Mouse (Mus musculus) CH12F3 (cell line): ENCODE measurements around the gene Ahctf1.
"Not testable (repeated sequence)": the region's sequence is repeated elsewhere in the genome, so short reads cannot be mapped to it uniquely, and the experiment has no call there.

Experiments used
- in situ Hi-C: fragments of 300-500 bp; cut with MboI; formaldehyde crosslinking; loops from 2 replicates; pipeline ENCODE4 v1.14.3; 2020; ENCODE audit warnings: low sequenced_read_pairs

Gene Ahctf1

DNA sequence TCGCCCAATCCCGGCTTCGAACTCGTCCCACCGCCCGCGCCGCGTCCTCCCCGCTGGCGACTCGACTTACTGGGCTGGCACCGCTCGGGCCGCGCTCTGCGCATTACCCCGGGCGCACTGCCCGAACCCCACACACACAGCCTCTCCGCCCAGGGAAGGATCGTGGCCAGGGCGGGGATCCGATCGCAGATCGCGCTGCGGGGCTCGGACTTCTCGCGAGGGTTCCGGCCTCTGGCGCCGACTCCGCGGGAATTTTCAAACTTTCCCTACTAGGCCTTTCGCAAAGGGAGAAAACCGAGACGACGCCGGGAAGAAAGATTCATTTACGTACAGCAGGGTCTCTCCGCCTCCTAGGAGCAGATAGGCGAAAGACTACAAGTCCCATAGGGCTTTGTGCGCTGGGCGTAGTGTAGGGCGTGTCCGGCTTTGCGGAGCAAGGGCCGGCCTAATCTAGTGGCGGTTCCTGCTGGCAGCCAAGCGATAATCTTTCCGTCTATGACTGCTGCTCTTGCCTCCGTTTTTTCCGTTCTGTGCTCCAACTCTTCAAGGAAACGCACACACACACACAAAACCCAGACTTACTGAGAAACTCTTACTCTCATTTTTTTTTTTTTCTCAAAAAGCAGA is at the start of gene Ahctf1:
Gene Ahctf1, minus strand, starts transcription at position 168 of the 627 bp plus-strand sequence.
- in situ Hi-C loops = no loop called here

DNA sequence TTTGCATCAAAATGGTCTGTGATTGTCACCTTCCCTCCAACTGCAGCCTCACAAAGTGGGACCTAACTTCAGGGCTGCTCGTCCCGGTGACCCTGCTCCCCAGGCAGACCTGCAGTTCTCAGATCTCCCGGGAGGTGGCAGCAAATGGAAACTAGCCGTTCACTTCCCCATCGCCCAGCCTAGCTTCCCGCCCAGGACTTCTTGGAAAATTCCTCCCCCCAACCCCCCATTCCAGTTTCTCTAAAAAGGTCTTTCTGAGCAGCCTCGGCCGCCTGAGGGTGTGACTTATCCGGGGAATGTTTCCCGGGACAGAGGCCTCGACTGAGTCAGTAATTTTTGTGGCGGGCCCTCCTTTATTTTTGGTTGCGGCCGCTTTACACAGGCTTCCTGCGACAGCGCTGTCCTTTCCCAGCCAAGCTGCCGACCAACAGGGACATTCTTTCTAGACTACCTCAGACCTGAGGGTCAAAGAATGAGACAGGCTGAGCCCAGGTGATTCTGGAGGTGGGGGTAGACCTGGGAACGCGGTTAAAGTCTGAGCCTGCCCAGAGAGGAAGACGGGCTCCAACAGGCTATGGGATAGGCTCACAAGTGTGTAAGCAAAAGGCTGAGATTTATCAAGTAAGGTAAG is 44.4 kb upstream of the Ahctf1 start:
- in situ Hi-C loops = no loop called here

DNA sequence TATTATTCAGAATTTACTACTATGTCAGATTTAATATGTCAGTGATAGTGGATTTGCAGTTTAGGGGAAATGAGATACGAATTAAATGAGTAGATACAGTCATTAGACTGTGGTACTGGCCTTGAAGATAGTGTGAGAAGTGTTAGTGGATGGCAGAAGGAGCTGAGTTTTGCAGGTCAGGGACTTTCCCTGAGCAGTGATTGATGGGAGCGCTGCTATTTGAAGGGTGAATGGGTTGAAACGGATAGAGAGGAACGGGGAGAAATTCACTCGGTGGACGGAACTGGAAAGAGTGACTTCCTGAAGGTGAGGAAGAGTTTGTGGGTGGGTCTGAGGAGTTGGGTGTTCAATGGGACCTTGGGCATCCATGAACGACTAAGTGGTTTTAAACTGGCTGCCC is 43.7 kb upstream of the Ahctf1 start:
- in situ Hi-C loops = no loop called here

DNA sequence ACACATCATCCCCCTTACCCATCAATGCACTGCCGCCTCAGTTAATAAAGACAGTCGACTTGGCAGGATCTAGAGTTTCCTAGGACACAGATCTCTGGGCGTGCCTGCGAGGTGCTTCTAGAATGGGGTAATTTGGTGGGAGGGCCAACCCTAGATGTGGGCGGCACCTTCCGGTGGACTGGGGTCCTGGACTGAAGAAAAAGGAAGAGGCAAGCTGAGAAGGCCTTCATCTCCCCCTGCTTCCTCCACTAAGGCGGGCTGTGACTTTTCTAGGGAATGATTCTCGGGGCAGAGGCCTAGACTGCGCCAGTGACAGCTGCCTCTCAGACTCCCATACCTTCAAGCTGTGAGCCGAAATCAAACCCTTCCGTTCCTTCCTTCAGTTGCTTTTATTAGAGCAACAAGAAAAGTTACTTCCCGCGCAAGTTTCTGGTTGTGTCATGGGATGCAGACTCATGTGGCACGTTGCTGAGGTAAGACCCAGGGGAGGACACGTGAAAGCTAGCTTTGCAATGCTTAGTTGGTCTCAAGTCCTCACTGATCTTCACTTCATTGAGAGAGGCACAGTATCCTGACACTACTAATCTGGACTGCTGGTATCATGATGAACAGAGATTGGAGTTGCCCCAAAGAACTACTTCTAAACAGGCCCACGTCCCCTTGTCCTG is 42.5 kb upstream of the Ahctf1 start:
- in situ Hi-C loops = no loop called here

DNA sequence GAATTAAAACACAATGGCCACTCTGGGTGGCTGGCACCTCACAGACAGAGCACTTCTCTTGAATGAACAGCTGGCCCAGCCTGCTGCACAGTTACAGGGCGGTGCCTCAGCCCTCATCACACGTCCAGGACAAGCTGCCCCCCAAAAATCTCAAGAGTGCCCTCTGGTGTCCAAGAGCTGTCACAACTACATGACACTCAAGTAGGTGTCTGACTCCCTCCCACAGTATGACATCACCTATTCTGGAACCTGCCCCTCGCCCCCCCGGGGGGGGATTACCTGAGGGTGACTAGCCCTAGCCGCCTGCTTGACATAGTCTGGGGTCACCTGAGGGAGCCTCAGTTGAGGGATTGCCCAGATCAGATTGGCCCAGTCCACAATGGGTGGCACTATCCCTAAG is 41.4 kb upstream of the Ahctf1 start:
- in situ Hi-C loops = no loop called here

DNA sequence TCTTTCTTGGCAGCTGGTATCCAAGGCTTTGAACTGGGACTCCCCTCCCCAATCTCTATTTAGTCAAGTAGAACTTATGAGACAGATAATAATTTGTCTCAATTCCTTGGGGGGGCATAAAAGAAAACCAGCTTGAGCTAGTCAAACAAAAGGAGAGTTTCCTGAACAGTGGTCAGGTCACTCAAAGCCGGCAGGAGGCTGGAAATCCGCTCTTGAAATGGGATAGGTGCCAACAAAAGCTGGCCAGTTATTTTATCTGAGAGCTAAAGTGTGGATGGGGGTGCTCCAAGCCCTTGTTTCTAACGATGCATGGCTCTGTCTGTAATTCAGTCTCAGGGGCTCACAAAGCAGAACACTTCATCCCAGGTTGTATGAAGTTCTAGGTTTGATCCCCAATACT is 40.5 kb upstream of the Ahctf1 start:
- in situ Hi-C loops = no loop called here

DNA sequence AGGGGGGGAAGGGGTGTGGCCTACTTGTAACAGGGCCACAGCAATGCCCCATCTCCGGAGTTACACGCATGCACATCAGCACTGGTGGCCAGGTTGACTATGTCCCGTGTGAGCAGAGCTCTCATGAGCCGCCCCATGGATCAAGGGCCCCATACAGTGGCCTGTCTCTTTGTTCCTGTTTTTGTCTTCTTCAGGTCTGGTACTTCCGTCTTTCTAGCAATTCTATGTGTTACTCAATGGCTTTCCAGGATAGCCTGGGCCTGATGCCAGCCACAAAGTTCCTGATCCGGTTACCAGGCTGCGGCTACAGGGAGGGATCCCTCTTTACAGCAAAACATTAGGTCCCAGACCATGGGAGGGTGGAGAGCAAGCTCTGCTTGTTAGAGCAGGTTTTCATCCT is 39.1 kb upstream of the Ahctf1 start:
- in situ Hi-C loops = no loop called here

DNA sequence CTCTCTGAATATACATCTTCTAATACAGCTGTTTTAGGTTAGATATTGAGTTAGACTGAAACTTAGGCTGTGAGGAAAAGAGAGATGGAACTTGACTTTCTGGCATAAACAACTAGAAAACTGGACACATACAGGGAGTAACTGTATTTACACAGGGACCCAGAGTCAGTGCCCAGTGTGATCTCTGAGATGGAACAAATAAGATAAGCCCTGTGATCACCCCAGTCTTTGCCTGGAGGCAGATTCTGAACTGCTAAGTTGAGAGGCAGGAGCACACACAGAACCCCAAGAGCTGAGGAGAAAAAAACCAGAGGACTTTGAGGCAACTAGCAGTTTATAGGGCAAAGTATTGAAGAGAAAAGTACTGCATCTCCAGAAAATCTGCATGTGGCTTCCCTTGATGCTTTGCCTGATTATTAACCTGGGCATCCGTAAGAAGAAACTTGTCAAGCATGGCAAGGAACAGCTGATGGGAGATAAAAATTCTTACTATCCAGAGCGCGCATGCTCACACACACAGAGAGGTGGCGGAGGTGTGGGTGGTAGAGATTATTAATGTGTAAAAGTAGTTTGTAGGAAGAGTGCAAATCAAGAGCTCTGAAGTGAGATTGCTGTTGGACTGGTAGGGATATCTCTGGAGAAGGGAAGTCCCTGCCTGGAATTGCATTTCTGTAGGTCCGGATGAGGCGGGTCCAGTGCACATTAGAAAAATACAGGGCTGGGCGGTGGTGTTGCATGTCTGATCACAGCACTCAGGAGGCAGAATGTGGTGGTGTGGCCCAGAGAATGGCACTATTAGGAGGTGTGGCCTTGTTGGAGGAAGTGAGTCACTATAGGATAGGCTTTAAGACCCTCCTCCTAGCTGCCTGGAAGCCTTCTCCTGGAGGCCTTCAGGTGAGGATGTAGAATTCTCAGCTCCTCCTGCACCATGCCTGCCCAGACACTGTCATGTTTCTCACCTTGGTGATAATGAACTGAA is 33.2 kb upstream of the Ahctf1 start:
- in situ Hi-C loops = no loop called here

DNA sequence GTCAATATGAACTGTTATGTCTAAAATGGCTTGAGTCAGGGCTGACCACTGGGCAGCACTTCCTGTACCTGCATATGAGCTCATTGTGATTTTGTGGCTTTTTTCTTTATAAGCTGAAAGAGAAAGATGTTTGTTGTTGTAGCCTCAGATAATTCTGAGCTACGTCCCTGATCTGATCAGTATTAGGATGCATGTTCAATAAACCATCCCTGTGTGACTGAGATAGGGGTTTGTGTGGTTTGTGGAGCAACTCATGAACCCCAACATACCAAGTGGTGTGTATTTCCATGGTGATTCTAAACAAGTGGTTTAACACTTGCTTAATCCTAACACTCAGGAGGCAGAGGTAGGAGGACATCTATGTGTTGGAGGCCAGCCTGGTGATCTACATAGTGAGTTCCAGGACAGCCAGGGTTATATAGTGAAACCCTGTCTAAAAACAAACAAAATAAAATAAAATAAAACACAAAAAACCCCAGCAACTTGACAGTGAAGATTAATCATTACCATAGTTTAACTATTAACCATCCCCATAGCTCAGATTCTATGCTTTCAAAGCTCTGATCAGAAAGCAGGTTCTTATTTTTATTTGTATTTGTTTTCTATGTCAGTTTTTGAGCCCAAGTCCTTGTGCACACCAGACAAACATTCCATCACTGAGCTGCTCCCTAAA is 32.4 kb upstream of the Ahctf1 start:
- in situ Hi-C loops = no loop called here

DNA sequence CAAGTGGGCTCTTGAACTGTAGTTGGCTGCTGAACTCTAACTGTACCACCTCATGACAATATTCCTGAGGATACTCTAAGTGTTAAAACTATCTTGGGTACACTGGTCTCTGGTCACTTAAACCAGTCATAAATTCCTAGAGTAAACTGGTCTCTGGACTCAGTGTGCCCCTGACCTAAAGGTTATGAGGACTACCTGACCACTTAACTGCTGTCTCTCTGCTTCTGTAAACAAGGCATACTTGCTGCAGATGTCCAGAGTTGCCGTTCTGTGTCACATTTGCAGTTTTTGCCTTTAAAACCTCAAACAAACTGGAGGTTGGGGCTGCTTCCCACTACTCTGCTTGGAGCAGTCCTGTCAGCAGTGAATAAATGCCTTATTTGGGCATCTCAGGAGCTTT is 30.1 kb upstream of the Ahctf1 start:
- in situ Hi-C loops = no loop called here

DNA sequence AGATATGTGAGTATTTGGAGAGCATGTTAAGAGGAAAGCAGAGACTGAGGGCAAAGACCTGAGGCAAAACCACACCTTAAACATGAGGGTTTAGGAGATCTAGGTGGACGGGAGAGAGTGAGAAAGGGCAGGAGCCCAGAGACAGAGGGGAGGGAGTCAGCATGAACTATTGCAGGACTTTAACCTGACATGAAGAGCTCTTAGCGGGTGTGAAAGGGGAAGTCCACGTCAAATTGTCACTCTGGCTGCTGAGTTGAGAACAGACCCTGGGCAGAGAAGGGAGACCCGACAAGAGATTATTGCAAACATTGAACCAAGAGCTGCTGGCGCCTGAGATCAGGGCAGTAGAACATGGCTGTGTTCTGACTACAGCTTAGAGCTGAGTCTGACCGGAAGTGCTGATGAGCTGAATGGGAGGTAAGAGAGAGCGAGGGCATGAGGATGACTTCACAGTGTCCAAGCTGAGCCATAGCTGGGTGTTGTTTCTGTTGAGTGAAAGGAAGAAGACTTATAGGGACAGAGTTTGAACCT is 29.3 kb upstream of the Ahctf1 start:
- in situ Hi-C loops = no loop called here

DNA sequence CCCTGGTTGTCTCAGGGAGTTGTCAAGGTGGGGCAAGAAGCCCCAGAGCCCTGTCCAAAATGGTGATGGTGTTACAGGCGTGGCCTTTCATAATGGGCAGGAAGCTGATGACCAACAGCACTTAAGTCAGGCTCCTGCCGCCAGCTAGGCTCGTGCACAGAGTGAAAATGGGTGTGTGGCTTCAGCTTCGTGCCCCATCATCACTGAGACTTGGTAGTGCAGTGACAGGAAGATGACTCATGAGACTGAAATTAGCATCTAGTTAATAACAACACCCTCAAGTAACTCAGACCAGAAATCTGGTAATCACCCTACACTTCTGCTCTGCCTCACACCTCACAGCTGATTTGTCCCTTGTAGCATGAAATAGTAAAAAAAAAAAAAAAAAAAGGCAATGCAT is 25.4 kb upstream of the Ahctf1 start:
- in situ Hi-C loops = no loop called here

DNA sequence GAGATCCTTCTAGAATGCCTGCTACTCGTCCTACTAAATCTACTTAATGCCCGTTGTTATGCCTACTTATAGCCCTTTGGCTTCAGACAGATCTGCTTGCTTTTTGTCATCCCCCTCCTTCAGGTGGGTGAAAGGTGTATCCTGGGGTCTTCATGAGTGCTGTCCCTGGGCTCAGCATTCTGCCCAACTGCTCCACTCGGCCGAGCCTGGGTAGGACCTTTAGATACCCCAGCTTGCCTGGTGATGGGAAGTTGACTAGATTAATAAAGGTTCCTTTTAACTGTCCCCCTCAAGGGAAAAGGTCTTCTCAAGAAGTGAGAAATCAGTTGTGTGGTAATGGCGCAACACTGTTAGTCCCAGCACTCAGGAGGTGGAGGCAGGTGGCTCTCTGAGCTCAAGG is 24.6 kb upstream of the Ahctf1 start:
- in situ Hi-C loops = no loop called here

DNA sequence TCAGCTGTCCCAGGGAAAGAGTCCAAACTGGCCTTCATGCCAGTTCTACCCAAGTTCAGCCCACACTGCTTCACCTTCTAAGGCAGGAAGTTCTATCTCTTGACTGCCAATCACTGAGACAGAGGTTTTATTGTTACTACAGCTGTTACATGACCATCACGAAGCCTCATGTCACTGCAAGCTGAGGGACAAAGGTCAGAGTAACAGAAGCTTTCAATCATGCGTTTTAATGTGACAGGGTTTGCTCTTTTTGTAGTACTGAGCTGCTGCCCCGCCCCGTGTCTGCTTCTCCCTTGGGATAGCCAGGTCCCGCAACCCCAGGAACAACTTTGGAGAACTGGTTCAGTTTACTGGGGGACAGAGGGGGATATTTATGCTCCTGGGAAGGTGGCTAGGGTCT is 21.1 kb upstream of the Ahctf1 start:
- in situ Hi-C loops = no loop called here

DNA sequence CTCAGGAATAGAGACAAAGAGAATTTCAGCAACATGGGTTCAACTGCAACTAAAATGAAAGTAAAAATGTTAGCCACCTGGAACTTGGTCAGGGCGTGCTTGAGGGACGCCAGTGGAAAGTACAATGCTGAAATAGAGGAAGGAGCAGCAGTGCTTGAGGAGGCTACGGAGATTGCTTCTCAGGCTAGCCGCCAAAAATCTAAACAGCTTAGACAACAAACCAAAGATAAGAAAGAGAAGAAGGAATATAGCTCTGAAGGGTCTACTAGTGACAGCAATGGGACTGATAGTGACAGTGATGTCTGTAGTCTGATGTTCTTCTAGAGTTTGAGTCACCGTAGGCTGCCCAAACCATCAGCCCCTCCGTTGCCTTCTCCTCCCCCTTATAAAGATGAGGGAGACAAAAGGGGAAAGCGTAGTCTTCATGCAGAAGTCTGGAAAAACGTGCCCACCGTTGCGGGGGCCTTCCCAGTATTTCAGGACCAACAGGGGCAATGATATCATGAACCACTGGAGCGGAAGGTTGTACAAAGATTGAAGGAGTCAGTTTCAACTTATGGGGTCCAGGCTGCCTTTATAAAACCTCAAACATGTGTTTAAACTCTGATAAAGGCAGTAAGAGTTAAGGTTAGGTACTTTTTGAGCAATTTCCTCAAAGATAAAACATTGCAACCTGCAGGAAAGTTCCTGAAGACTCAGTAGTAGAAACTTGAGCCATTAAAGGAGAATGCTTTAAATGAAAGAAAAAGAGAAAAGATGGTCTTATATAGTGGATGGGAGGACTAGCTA is 15.2 kb upstream of the Ahctf1 start:
- in situ Hi-C loops = not testable (repeated sequence)

DNA sequence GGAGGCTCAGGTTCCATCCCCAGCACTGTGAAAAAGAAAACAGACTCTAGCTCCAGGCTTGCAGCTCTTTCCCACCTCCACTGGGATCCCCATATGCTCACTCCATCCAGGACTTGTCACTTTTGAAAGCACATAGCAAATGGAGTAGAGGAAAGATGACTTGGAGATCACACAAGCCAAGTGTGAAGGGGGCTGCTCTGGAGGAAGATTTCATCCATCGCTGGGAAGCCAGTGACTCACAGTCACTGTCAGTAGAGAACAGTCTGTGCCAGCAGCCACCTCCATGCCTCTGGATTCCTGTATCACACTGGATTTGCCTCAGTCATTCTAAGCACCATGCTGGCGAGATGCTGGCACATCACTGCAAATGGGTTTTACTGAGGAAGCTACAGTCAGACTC is 11.1 kb upstream of the Ahctf1 start:
- in situ Hi-C loops = no loop called here

DNA sequence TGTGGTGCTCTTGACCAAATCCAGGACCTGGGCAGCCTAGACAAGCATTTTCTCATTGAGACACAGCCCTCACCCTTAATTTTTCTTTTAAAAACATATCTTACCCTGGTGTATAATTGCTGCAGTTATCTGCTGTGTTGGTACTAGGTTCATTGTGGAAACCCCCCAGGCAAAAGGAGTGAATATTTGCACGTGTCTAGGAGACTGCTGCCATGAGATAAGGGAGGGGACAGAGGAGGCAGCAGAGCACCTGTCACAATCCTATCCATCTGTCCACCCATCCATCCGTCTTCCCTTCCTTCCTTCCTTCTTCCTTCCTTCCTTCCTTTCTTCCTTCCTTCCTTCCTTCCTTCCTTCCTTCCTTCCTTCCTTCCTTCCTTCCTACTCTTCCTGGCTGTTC is 9.9 kb upstream of the Ahctf1 start:
- in situ Hi-C loops = no loop called here

DNA sequence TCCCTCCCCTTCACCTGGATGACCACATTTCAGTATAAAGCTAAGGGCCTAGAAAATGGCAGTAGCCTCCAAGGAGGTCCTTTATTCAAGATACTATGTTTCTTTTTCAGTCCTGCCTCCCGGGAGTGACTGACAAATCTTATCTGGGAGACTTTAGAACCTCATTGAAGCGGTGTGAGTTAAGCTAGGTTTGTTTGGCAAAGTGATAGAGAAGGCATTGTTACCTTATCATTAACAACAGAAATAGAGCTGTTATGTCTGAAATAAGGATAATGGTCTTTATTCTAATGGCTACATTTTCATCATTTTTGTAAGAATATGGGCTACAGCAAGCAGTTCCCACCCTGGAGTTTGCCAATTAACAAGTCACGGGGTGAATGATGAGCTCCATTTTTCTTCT is 4.8 kb upstream of the Ahctf1 start:
- in situ Hi-C loops = no loop called here

DNA sequence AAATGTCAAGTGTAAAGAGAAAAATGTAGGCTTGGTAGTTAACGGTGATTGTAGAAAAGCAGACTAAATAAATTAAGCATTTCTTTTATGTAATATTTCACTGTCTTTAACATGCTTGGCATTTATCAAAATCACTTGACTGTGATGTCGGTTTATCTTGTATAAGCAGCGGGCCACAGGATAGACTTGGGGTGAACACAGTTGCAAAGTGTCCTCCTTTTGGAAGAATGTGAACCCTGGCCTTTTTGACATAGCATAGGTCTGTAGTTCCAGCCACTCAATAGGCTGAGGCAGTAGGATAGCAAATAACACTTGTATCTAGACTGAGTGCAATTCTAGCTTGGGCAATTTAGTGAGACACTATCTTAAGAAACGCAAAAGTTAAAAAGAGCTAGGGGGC is 4.0 kb upstream of the Ahctf1 start:
- in situ Hi-C loops = no loop called here

DNA sequence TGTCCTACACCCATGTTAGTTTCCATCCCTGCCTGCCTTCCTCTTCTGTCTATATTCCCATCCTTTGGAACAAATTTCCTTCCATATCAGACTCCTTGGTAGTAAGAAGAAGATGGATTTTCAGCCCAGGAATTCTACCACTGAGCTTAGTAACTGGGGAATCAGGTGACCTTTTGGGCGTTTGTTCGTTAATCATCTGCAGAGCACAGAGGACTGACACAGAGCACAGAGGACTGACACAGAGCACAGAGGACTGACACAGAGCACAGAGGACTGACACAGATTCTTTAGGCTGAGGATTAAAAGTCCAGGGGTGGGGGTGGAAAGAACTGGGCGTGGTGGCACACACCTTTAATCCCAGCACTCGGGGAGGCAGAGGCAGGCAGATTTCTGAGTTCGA is 2.3 kb upstream of the Ahctf1 start:
- in situ Hi-C loops = no loop called here
